Mouse (Mus musculus) liver, embryonic 14.5 days (tissue): ENCODE measurements around the gene Gm45062. TPM values are rescaled to one million over a fixed set of nuclear protein-coding genes. Genes with fewer than 3 reads are reported as not detected.

Source experiments
- ATAC-seq: fragments of 200-750 bp; cut with Nextera tagmentation; 2 replicates; pipeline ENCODE4 v1.8.0; 2017; ENCODE audit warnings: moderate number of reproducible peaks, mild to moderate bottlenecking, moderate library complexity; ENCODE audit not compliant: insufficient read depth
- DNase-seq, 3 experiments: peaks; one replicate each; pipeline ENCODE4 v3.0.0-alpha.2; 2012 to 2013; ENCODE audit warnings: low read depth in 3 of 3, low spot score in 3 of 3
- H3K27ac ChIP-seq: fragments of 300-500 bp; sonication (generic); 2 replicates; pipeline ENCODE4 v1.5.1; 2014; ENCODE audit warnings: moderate library complexity, mild to moderate bottlenecking, control low read depth, inconsistent platforms
- H3K27me3 ChIP-seq: fragments of 300-500 bp; sonication (generic); 2 replicates; pipeline ENCODE4 v1.6.1; 2014; ENCODE audit warnings: mild to moderate bottlenecking, low read length, moderate library complexity; ENCODE audit not compliant: control insufficient read depth, insufficient read depth
- H3K36me3 ChIP-seq: fragments of 300-500 bp; sonication (generic); replicated peaks from 2 replicates; pipeline ENCODE4 v1.6.1; 2014; ENCODE audit warnings: low read depth; ENCODE audit not compliant: control insufficient read depth, insufficient read depth
- H3K4me1 ChIP-seq, 2 experiments: fragments of 200-500 bp in 1 of 2; fragments of 300-500 bp in 1 of 2; sonication (generic) in 1 of 2; replicated peaks; 2 replicates each; pipeline ENCODE4 v1.6.1; 2012 to 2014; ENCODE audit warnings: antibody characterized with exemption in 1 of 2, inconsistent platforms in 1 of 2, low read length in 1 of 2; ENCODE audit not compliant: control insufficient read depth in 2 of 2, insufficient read depth in 2 of 2
- H3K4me2 ChIP-seq: fragments of 300-500 bp; sonication (generic); 2 replicates; pipeline ENCODE4 v1.6.1; 2014; ENCODE audit warnings: low read depth, mild to moderate bottlenecking, control low read depth, moderate library complexity
- H3K4me3 ChIP-seq, 2 experiments: fragments of 200-500 bp in 1 of 2; fragments of 300-500 bp in 1 of 2; sonication (generic) in 1 of 2; 2 replicates each; pipeline ENCODE4 v1.5.1; 2012 to 2014; ENCODE audit warnings: low read depth in 2 of 2, low read length in 2 of 2, mild to moderate bottlenecking in 2 of 2, control low read depth in 1 of 2, inconsistent platforms in 1 of 2, moderate library complexity in 1 of 2; ENCODE audit not compliant: insufficient read depth in 1 of 2
- H3K9ac ChIP-seq: fragments of 300-500 bp; sonication (generic); replicated peaks from 2 replicates; pipeline ENCODE4 v1.6.1; 2014; ENCODE audit warnings: mild to moderate bottlenecking, control low read depth, moderate library complexity
- H3K9me3 ChIP-seq: fragments of 300-500 bp; sonication (generic); 2 replicates; pipeline ENCODE4 v1.6.1; 2016; ENCODE audit warnings: low read length, mixed read lengths; ENCODE audit not compliant: control insufficient read depth
- CTCF ChIP-seq: IDR thresholded peaks from 2 replicates; pipeline ENCODE4 v1.5.1; 2016; ENCODE audit warnings: antibody characterized with exemption, low read depth, control low read depth
- EP300 ChIP-seq: IDR thresholded peaks from 2 replicates; pipeline ENCODE4 v1.6.1; 2016; ENCODE audit warnings: antibody characterized with exemption, low read depth
- WGBS: fragments of 180-500 bp; shearing (Covaris S2); extraction: QIAGEN DNeasy Blood & Tissue Kit; methylation state at CpG from one replicate; pipeline ENCODE4 v1.1.7; 2014; ENCODE audit not compliant: insufficient replicate concordance; 5-methylcytosine and 5-hydroxymethylcytosine counted together
- polyA plus RNA-seq, 2 experiments: library from polyadenylated mRNA; depleted of rRNA in 1 of 2; stranded (reverse) in 1 of 2; unstranded in 1 of 2; fragments of >200 nt; fragmentation: Nextera tagmentation in 1 of 2; extraction: Ambion mirVana in 1 of 2; gene quantifications; 2 replicates each; pipeline versions ENCODE4 v1.2.1 to v1.2.3; 2012 to 2014

The Gm45062 gene
- polyA plus RNA-seq, 2 experiments = 0.86 to 1.9 TPM

GRCm38 (mm10) chr6:8446786-8447185 lies 187.5 kb downstream of the Gm45062 start:
- Histone ChIP-seq H3K27me3 (no peaks in the 10 kb centered on the region), H3K4me2 (no peak overlapping the region), H3K9ac (no peak overlapping the region), H3K4me3 (no peak overlapping the region), H3K9me3 (no peaks in the 10 kb centered on the region), H3K4me1 (no peaks in the 10 kb centered on the region), H3K27ac (no peak overlapping the region), H3K36me3 (no peaks in the 10 kb centered on the region)
- ATAC-seq (no peak), DNase-seq (no peak)
- 67% methylated on average over 5 of the region's 5 CpGs for WGBS
- TF ChIP-seq EP300 (no peak), CTCF (no peak)

- ATAC-seq (no peak), DNase-seq (no peak)
- H3K4me2 ChIP-seq = no peak overlapping the region
- no peaks in the 10 kb centered on the region for H3K36me3 ChIP-seq
- H3K4me3 ChIP-seq = no peak overlapping the region
- WGBS = 73% methylated on average over 5 of the region's 5 CpGs
- H3K27ac ChIP-seq = no peak overlapping the region
- H3K27me3 ChIP-seq = no peaks in the 10 kb centered on the region
- no peaks in the 10 kb centered on the region for H3K4me1 ChIP-seq
- TF ChIP-seq CTCF = no peak
- no peak for TF ChIP-seq EP300
- no peaks in the 10 kb centered on the region for H3K9me3 ChIP-seq
- H3K9ac ChIP-seq = no peak overlapping the region
Observed at GRCm38 (mm10) chr6:8455599-8455998, 196.3 kb downstream of the Gm45062 start.

- no peak overlapping the region for H3K9ac ChIP-seq
- no peak for DNase-seq
- no peaks in the 10 kb centered on the region for H3K36me3 ChIP-seq
- TF ChIP-seq EP300 (no peak), CTCF (no peak)
- H3K4me2 ChIP-seq = no peak overlapping the region
- H3K9me3 ChIP-seq = no peaks in the 10 kb centered on the region
- ATAC-seq = no peak
- H3K27ac ChIP-seq = no peak overlapping the region
- H3K4me1 ChIP-seq = no peaks in the 10 kb centered on the region
- no peak overlapping the region for H3K4me3 ChIP-seq
- 80% methylated on average over 4 of the region's 4 CpGs for WGBS
- no peaks in the 10 kb centered on the region for H3K27me3 ChIP-seq
Observed at GRCm38 (mm10) chr6:8458596-8458995, 199.3 kb downstream of the Gm45062 start.

- Histone ChIP-seq H3K4me2 (no peak overlapping the region), H3K27me3 (no peaks in the 10 kb centered on the region), H3K27ac (no peak overlapping the region), H3K9ac (no peak overlapping the region), H3K4me3 (no peak overlapping the region), H3K9me3 (no peaks in the 10 kb centered on the region), H3K4me1 (no peaks in the 10 kb centered on the region), H3K36me3 (no peaks in the 10 kb centered on the region)
- TF ChIP-seq EP300 (no peak), CTCF (no peak)
- DNase-seq (no peak), ATAC-seq (no peak)
- 87% methylated on average over 2 of the region's 2 CpGs for WGBS
Observed at GRCm38 (mm10) chr6:8462447-8462846, 203.2 kb downstream of the Gm45062 start.

- TF ChIP-seq EP300 (no peak), CTCF (no peak)
- 50% methylated on average over 1 of the region's 1 CpGs for WGBS
- DNase-seq = no peak
- Histone ChIP-seq H3K36me3 (no peaks in the 10 kb centered on the region), H3K4me2 (no peak overlapping the region), H3K4me1 (no peaks in the 10 kb centered on the region), H3K9me3 (no peaks in the 10 kb centered on the region), H3K27ac (no peak overlapping the region), H3K9ac (no peak overlapping the region), H3K27me3 (no peaks in the 10 kb centered on the region), H3K4me3 (no peak overlapping the region)
- no peak for ATAC-seq
Observed at GRCm38 (mm10) chr6:8465388-8465787, 206.1 kb downstream of the Gm45062 start.
